Mouse (Mus musculus): ENCODE results near the gene Micu2. TPM values are rescaled to one million over a fixed set of nuclear protein-coding genes. Genes with fewer than 3 reads are reported as not detected.

Gene Micu2
- polyA plus RNA-seq, 1 experiment, result 36.2 TPM

DNA sequence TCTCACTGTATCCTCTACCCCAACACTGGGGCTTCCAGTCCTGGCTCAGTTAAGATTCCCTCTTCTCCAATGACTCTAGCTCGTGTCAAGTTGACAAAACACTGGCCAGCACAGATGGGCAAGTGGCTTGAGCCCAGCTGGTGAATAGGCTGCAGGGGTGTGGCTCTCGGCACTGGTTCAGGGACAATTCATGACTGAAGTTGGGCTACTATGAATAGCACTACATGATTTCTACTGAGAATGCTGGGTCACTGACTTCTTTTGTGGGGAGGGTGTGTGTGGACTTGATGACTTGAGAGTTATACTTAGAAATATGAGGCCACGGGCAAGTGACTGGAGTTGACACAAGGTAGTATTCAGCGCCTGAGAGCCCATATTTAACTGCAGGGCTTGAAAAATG lies 53.2 kb downstream of the Micu2 start:
- Histone ChIP-seq H3K27ac (ENCODE audit: insufficient read depth, low read length) (no peak overlapping the region), H3K9ac (ENCODE audit: low read depth, poor library complexity, severe bottlenecking) (no peak overlapping the region), H3K4me1 (ENCODE audit: control insufficient read depth, insufficient read depth, low read length) (no peaks in the 10 kb centered on the region), H3K27me3 (ENCODE audit: control insufficient read depth, insufficient read depth, low read length, poor library complexity, severe bottlenecking) (no peaks in the 10 kb centered on the region), H3K36me3 (ENCODE audit: control insufficient read depth, insufficient read depth, low read length, poor library complexity, severe bottlenecking) (no peaks in the 10 kb centered on the region), H3K9me3 (replicated peaks; ENCODE audit: control insufficient read depth, insufficient read depth, low read length, poor library complexity, severe bottlenecking) (no peaks in the 10 kb centered on the region), H3K4me3 (ENCODE audit: low read depth, low read length) (no peak overlapping the region)
- TF ChIP-seq POLR2A (IDR thresholded peaks at IDR 0.05; ENCODE audit: insufficient read depth, low read length) (no peak), EP300 (IDR thresholded peaks at IDR 0.05; ENCODE audit: insufficient read depth, low read depth, low read length) (no peak), CTCF (IDR thresholded peaks at IDR 0.05; ENCODE audit: low read depth, low read length) (no peak)

DNA sequence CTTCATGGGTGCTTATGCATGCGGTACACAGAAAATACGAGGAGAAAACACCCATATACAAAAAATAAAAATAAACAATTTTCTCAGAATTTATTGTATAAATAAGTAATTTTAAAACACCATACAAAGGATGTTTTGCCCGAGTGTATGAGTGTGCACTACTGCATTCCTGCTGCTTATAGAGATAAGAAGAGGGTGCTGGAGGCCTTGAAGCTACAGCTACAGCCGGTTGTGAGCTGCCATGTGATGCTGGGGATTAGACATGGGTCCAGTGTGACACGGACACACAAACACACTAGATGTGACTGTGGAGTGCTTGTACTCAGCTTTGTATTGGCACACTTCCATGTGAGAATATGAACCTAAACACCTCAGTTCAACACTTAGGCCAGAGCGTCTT lies 61.8 kb downstream of the Micu2 start:
- Histone ChIP-seq H3K4me1 (ENCODE audit: control insufficient read depth, insufficient read depth, low read length) (no peaks in the 10 kb centered on the region), H3K27me3 (ENCODE audit: control insufficient read depth, insufficient read depth, low read length, poor library complexity, severe bottlenecking) (no peaks in the 10 kb centered on the region), H3K36me3 (ENCODE audit: control insufficient read depth, insufficient read depth, low read length, poor library complexity, severe bottlenecking) (no peaks in the 10 kb centered on the region), H3K9me3 (replicated peaks; ENCODE audit: control insufficient read depth, insufficient read depth, low read length, poor library complexity, severe bottlenecking) (no peaks in the 10 kb centered on the region), H3K4me3 (ENCODE audit: low read depth, low read length) (no peak overlapping the region), H3K9ac (ENCODE audit: low read depth, poor library complexity, severe bottlenecking) (no peak overlapping the region), H3K27ac (ENCODE audit: insufficient read depth, low read length) (no peak overlapping the region)
- TF ChIP-seq POLR2A (IDR thresholded peaks at IDR 0.05; ENCODE audit: insufficient read depth, low read length), result no peak
- no peak for TF ChIP-seq CTCF (IDR thresholded peaks at IDR 0.05; ENCODE audit: low read depth, low read length)
- TF ChIP-seq EP300 (IDR thresholded peaks at IDR 0.05; ENCODE audit: insufficient read depth, low read depth, low read length), result no peak

DNA sequence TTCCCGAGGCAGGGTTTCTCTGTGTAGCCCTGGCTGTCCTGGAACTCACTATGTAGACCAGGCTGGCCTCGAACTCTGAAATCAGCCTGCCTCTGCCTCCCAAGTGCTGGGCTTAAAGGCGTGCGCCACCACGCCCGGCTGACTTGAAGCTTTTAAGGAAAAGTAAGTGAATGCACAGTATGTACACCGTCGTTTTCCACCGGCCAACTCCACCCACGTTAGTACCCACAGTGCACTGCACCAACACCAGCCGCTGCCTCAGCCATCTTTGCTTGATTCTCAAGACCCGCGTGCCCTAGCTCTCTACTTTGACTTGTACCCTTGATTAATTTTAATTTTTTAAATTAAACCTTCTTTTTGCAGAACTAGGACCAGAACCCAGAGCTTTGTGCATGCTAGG lies 64.4 kb downstream of the Micu2 start:
- Histone ChIP-seq H3K9me3 (replicated peaks; ENCODE audit: control insufficient read depth, insufficient read depth, low read length, poor library complexity, severe bottlenecking) (no peaks in the 10 kb centered on the region), H3K27me3 (ENCODE audit: control insufficient read depth, insufficient read depth, low read length, poor library complexity, severe bottlenecking) (no peaks in the 10 kb centered on the region), H3K9ac (ENCODE audit: low read depth, poor library complexity, severe bottlenecking) (no peak overlapping the region), H3K4me3 (ENCODE audit: low read depth, low read length) (no peak overlapping the region), H3K4me1 (ENCODE audit: control insufficient read depth, insufficient read depth, low read length) (no peaks in the 10 kb centered on the region), H3K27ac (ENCODE audit: insufficient read depth, low read length) (no peak overlapping the region), H3K36me3 (ENCODE audit: control insufficient read depth, insufficient read depth, low read length, poor library complexity, severe bottlenecking) (no peaks in the 10 kb centered on the region)
- TF ChIP-seq EP300 (IDR thresholded peaks at IDR 0.05; ENCODE audit: insufficient read depth, low read depth, low read length) (no peak), CTCF (IDR thresholded peaks at IDR 0.05; ENCODE audit: low read depth, low read length) (no peak), POLR2A (IDR thresholded peaks at IDR 0.05; ENCODE audit: insufficient read depth, low read length) (no peak)

DNA sequence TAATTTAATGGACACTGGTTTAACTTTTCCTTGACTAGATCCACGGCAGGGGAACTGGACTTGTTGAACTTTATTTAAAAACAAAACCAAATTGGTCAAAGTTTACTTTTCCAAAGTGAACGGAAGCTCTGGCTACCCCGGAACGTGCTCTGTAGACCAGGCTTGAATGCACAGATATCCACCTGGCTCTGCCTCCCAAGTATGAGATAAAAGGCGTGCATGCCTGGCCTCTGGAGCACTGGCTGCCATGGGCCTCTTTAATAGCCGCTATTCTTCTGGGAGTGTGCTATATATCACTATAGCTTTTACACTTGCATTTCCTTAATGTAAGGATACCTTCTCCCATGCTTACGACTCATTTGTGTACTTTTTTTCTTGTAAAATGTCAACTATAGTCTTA lies 65.5 kb downstream of the Micu2 start:
- Histone ChIP-seq H3K4me3 (ENCODE audit: low read depth, low read length) (no peak overlapping the region), H3K27ac (ENCODE audit: insufficient read depth, low read length) (no peak overlapping the region), H3K4me1 (ENCODE audit: control insufficient read depth, insufficient read depth, low read length) (no peaks in the 10 kb centered on the region), H3K36me3 (ENCODE audit: control insufficient read depth, insufficient read depth, low read length, poor library complexity, severe bottlenecking) (no peaks in the 10 kb centered on the region), H3K27me3 (ENCODE audit: control insufficient read depth, insufficient read depth, low read length, poor library complexity, severe bottlenecking) (no peaks in the 10 kb centered on the region), H3K9me3 (replicated peaks; ENCODE audit: control insufficient read depth, insufficient read depth, low read length, poor library complexity, severe bottlenecking) (no peaks in the 10 kb centered on the region), H3K9ac (ENCODE audit: low read depth, poor library complexity, severe bottlenecking) (no peak overlapping the region)
- TF ChIP-seq POLR2A (IDR thresholded peaks at IDR 0.05; ENCODE audit: insufficient read depth, low read length) (no peak), CTCF (IDR thresholded peaks at IDR 0.05; ENCODE audit: low read depth, low read length) (no peak), EP300 (IDR thresholded peaks at IDR 0.05; ENCODE audit: insufficient read depth, low read depth, low read length) (no peak)

DNA sequence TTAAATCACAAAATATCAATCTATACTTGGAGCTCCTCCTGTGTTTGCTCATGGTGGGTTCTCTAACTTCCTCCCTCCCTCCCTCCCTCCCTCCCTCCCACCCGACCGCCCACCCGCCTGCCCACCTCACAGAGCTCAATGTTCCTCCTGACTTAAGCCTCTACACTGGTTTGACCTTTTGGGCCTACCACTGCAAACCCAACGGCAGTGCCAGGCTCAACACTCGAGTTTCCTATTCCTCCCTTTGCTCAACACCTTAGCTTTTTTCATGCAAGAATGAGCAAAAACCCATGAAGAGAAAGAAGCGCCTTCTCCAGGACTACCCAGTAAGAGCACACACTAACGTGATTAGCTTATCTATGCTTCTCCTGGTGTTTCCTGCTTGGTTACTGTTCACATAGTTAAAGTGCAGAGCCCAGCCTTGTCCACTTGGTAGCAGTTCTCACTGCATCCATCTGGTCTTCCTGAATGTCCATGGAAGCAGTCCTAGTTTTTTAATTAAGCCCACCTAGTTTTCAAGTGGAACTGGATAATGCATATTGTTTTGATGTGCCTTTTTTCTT lies 66.1 kb downstream of the Micu2 start:
- Histone ChIP-seq H3K9ac (ENCODE audit: low read depth, poor library complexity, severe bottlenecking) (no peak overlapping the region), H3K27me3 (ENCODE audit: control insufficient read depth, insufficient read depth, low read length, poor library complexity, severe bottlenecking) (no peaks in the 10 kb centered on the region), H3K4me3 (ENCODE audit: low read depth, low read length) (no peak overlapping the region), H3K36me3 (ENCODE audit: control insufficient read depth, insufficient read depth, low read length, poor library complexity, severe bottlenecking) (no peaks in the 10 kb centered on the region), H3K4me1 (ENCODE audit: control insufficient read depth, insufficient read depth, low read length) (no peaks in the 10 kb centered on the region), H3K9me3 (replicated peaks; ENCODE audit: control insufficient read depth, insufficient read depth, low read length, poor library complexity, severe bottlenecking) (no peaks in the 10 kb centered on the region), H3K27ac (ENCODE audit: insufficient read depth, low read length) (no peak overlapping the region)
- TF ChIP-seq POLR2A (IDR thresholded peaks at IDR 0.05; ENCODE audit: insufficient read depth, low read length) (no peak), CTCF (IDR thresholded peaks at IDR 0.05; ENCODE audit: low read depth, low read length) (no peak), EP300 (IDR thresholded peaks at IDR 0.05; ENCODE audit: insufficient read depth, low read depth, low read length) (no peak)

DNA sequence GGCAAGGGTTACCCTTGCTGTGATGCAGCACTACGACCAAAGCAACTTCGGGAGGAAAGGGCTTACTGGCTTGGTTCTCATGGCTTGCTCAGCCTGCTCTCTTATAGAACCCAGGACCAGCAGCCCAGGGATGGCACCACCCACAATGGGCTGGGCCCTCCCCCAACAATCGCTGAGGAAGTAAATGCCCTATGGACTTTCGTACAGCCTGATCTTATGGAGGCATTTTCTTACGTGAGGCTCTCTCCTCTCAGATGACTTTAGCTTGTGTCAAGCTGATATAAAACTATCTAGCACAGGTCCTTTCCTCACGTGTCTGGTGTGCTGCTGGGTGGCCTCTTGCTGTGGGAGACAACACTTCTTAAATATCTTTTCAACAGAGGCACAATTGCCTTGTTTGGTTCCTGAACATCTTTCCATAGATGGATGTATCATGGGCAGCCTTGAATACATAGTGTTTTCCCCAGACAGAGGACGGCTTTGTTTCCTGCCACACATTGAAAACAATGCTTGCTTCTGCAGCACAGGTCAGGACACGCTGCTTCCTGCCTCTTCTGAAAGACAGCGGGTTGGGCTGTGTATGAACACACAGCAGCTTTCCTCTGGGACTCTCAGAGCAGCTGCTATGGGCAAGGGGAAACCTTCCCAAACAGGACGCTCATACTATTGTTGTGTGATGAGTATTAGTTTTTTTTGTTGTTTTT lies 77.5 kb downstream of the Micu2 start:
- Histone ChIP-seq H3K27me3 (ENCODE audit: control insufficient read depth, insufficient read depth, low read length, poor library complexity, severe bottlenecking) (no peaks in the 10 kb centered on the region), H3K27ac (ENCODE audit: insufficient read depth, low read length) (no peak overlapping the region), H3K36me3 (ENCODE audit: control insufficient read depth, insufficient read depth, low read length, poor library complexity, severe bottlenecking) (no peaks in the 10 kb centered on the region), H3K4me1 (ENCODE audit: control insufficient read depth, insufficient read depth, low read length) (no peaks in the 10 kb centered on the region), H3K9me3 (replicated peaks; ENCODE audit: control insufficient read depth, insufficient read depth, low read length, poor library complexity, severe bottlenecking) (no peaks in the 10 kb centered on the region), H3K4me3 (ENCODE audit: low read depth, low read length) (peak overlapping the region; percentile 28; the same call in 1 of the 2 replicates), H3K9ac (ENCODE audit: low read depth, poor library complexity, severe bottlenecking) (no peak overlapping the region)
- TF ChIP-seq CTCF (IDR thresholded peaks at IDR 0.05; ENCODE audit: low read depth, low read length) (no peak), EP300 (IDR thresholded peaks at IDR 0.05; ENCODE audit: insufficient read depth, low read depth, low read length) (no peak), POLR2A (IDR thresholded peaks at IDR 0.05; ENCODE audit: insufficient read depth, low read length) (no peak)
